23 mouse cellular contexts compared by ENCODE assay signal in the genomic region with DNA sequence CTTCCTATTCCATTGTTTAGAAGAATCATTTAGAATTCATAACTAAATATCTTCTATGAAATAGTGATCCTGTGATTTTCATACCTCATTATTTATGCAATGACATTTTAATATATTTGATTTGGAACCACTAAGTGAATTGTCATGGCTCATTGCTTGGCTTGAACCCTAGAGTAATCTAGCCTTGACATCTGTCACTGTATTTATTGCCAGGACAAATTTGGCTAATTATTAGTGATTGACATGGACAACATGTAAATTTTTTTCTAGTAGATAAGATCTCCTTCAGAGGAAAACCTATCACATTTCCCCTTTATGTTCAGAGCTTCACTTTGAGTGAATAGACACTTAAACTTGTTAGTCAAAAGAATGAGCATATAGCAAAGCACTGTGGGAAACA.
DNase-seq lines count a peak whose midpoint lies in the region; ATAC-seq and TF ChIP-seq lines count a peak whose summit lies in the region.
"Had no signal": no experiment of that assay in that cellular context is flagged by ENCODE, and none has a peak within 500 bp of the region (broad histone marks: within the 10 kb centered on the region; RNA-seq: fewer than 3 reads in every experiment).

No protein-coding gene starts in this region.

- H3K27me3 ChIP-seq in forebrain, embryonic 14.5 days (replicated peaks; ENCODE audit: control insufficient read depth, insufficient read depth, low read length) = no peaks in the 10 kb centered on the region
- H3K27me3 ChIP-seq in forebrain, postnatal 0 days (ENCODE audit: insufficient read depth, low read length) = no peaks in the 10 kb centered on the region
- H3K27me3 ChIP-seq: forebrain, embryonic 13.5 days; heart, embryonic 12.5 days; heart, embryonic 15.5 days; hindbrain, embryonic 12.5 days had no signal

- peak; percentile 46 for DNase-seq in forebrain, embryonic 14.5 days (ENCODE audit: low spot score)
- DNase-seq in forebrain, postnatal 0 days = no peak
- peak; percentile 17 for DNase-seq in layer of hippocampus, adult 9-10 months (ENCODE audit: low spot score)
- no peak for DNase-seq in layer of hippocampus, postnatal 25 days (ENCODE audit: extremely low spot score in 1 of 2, low spot score in 1 of 2)
- DNase-seq in brain, embryonic 14.5 days (ENCODE audit: low read depth) = peak; percentile 70
- peak; percentile 11 for DNase-seq in retina, postnatal 7 days (ENCODE audit: low read depth, low spot score)
- DNase-seq: adrenal gland, adult 2 months; adrenal gland, postnatal 14 days; cerebellum, adult 18-20 months; cerebellum, adult 9-10 months; gastrocnemius, postnatal 25 days; heart, adult 18-20 months; heart, postnatal 10 days; heart, postnatal 36 days had no signal

- no peaks in the 10 kb centered on the region for H3K36me3 ChIP-seq in forebrain, embryonic 14.5 days (ENCODE audit: control insufficient read depth, insufficient read depth, low read length)
- no peaks in the 10 kb centered on the region for H3K36me3 ChIP-seq in forebrain, postnatal 0 days (ENCODE audit: insufficient read depth)
- H3K36me3 ChIP-seq: forebrain, embryonic 10.5 days; heart, embryonic 12.5 days; heart, embryonic 15.5 days; hindbrain, embryonic 12.5 days had no signal

- H3K4me2 ChIP-seq in forebrain, embryonic 14.5 days (ENCODE audit: low read length) = no peak overlapping the region
- no peak overlapping the region for H3K4me2 ChIP-seq in forebrain, postnatal 0 days (ENCODE audit: low read depth)
- H3K4me2 ChIP-seq: forebrain, embryonic 13.5 days; heart, embryonic 12.5 days; heart, embryonic 15.5 days; hindbrain, embryonic 12.5 days had no signal

- no peak overlapping the region for H3K4me3 ChIP-seq in forebrain, embryonic 14.5 days (ENCODE audit: low read depth, low read length)
- no peak overlapping the region for H3K4me3 ChIP-seq in forebrain, postnatal 0 days (ENCODE audit: low read depth, low read length)
- H3K4me3 ChIP-seq: forebrain, embryonic 10.5 days; forebrain, embryonic 13.5 days; heart, embryonic 12.5 days; heart, embryonic 15.5 days; hindbrain, embryonic 12.5 days had no signal

- H3K9me3 ChIP-seq in forebrain, embryonic 14.5 days (replicated peaks; ENCODE audit: control insufficient read depth, low read length) = no peaks in the 10 kb centered on the region
- H3K9me3 ChIP-seq in forebrain, postnatal 0 days (ENCODE audit: low read length) = no peaks in the 10 kb centered on the region
- H3K9me3 ChIP-seq: forebrain, embryonic 10.5 days; forebrain, embryonic 13.5 days; heart, embryonic 12.5 days; heart, embryonic 15.5 days; hindbrain, embryonic 12.5 days had no signal

- no peak overlapping the region for H3K9ac ChIP-seq in forebrain, embryonic 14.5 days (ENCODE audit: low read length)
- no peak overlapping the region for H3K9ac ChIP-seq in forebrain, postnatal 0 days
- H3K9ac ChIP-seq: forebrain, embryonic 13.5 days; heart, embryonic 12.5 days; heart, embryonic 15.5 days; hindbrain, embryonic 12.5 days had no signal

- H3K27ac ChIP-seq in forebrain, embryonic 14.5 days (ENCODE audit: low read depth, low read length) = no peak overlapping the region
- no peak overlapping the region for H3K27ac ChIP-seq in forebrain, postnatal 0 days (ENCODE audit: low read depth, low read length)
- H3K27ac ChIP-seq: forebrain, embryonic 10.5 days; forebrain, embryonic 13.5 days; heart, embryonic 15.5 days; hindbrain, embryonic 12.5 days had no signal

- peak; percentile 26; the same call in 1 of the 2 replicates for ATAC-seq in forebrain, embryonic 14.5 days
- ATAC-seq in forebrain, postnatal 0 days = no peak
- ATAC-seq: CD4-positive, CD25-positive, alpha-beta regulatory T cell, adult 4 months; forebrain, embryonic 13.5 days; hindbrain, embryonic 16.5 days; inflammation-experienced regulatory T-cells, adult 6 months; intestine, embryonic 16.5 days had no signal

- TF ChIP-seq POLR2A in brain, embryonic 14.5 days (IDR thresholded peaks at IDR 0.05; ENCODE audit: borderline replicate concordance, extremely low read depth, insufficient read depth, insufficient read length, poor library complexity, severe bottlenecking) = no peak

- no peaks in the 10 kb centered on the region for H3K4me1 ChIP-seq in forebrain, embryonic 14.5 days (ENCODE audit: control insufficient read depth, insufficient read depth, low read length)
- H3K4me1 ChIP-seq in forebrain, postnatal 0 days (ENCODE audit: insufficient read depth) = no peaks in the 10 kb centered on the region
- H3K4me1 ChIP-seq: forebrain, embryonic 10.5 days; forebrain, embryonic 13.5 days; heart, embryonic 15.5 days; hindbrain, embryonic 12.5 days had no signal

- TF ChIP-seq CTCF in forebrain, postnatal 0 days (IDR thresholded peaks at IDR 0.05; ENCODE audit: low read depth) = no peak
- no peak for TF ChIP-seq CTCF in brain, embryonic 14.5 days (IDR thresholded peaks at IDR 0.05; ENCODE audit: borderline replicate concordance, extremely low read depth, insufficient read depth, insufficient read length)

Comparison
In these comparisons a context has a peak if more than half of its experiments do, and no peak if none do; other contexts are left out.
1. DNase-seq: peak in forebrain, embryonic 14.5 days (single experiment), layer of hippocampus, adult 9-10 months (single experiment), brain, embryonic 14.5 days (single experiment) and retina, postnatal 7 days (single experiment); none in forebrain, postnatal 0 days (single experiment) and layer of hippocampus, postnatal 25 days (0 of 2).